Mouse (Mus musculus): ENCODE data around the gene Myo3a. TPM values are rescaled to one million over a fixed set of nuclear protein-coding genes. Genes with fewer than 3 reads are reported as not detected.

The Myo3a gene
- not detected in 2 replicates for polyA plus RNA-seq (2014; fragmentation: Nextera tagmentation; extraction: Ambion mirVana)

GRCm38 (mm10) chr2:22227308-22227707 is at the start of gene Myo3a:
Myo3a (plus strand) TSS chr2:22227503.
- 1% methylated on average over 21 of the region's 21 CpGs for WGBS
- Histone ChIP-seq H3K4me3 (ENCODE audit: control insufficient read depth in 1 of 2, insufficient read depth in 1 of 2, low read depth in 1 of 2, low read length in 2 of 2) (peak within 1 kb of the TSS; percentile 25 to 38), H3K27me3 (ENCODE audit: control insufficient read depth, insufficient read depth, low read length) (no peaks in the 10 kb centered on the region), H3K4me2 (ENCODE audit: low read length) (peak within 1 kb of the TSS; percentile 65), H3K9ac (ENCODE audit: low read length) (no peak within 1 kb of the TSS), H3K4me1 (ENCODE audit: control insufficient read depth in 2 of 2, insufficient read depth in 2 of 2, low read length in 2 of 2) (peaks cover 0 to 3% of the 10 kb centered on the region in 2 experiments; a peak in 1 of 4 replicates), H3K9me3 (ENCODE audit: control insufficient read depth, low read length) (no peaks in the 10 kb centered on the region), H3K27ac (replicated peaks in 1 of 2; ENCODE audit: control insufficient read depth in 1 of 2, insufficient read depth in 1 of 2, low read depth in 2 of 2, low read length in 2 of 2) (no peak within 1 kb of the TSS), H3K36me3 (ENCODE audit: control insufficient read depth, insufficient read depth, low read length) (no peaks in the 10 kb centered on the region)
- no peak; the same call in 1 of the 2 replicates for ATAC-seq (ENCODE audit: insufficient number of reproducible peaks, insufficient read depth, low FRiP score, low read depth)

- Histone ChIP-seq H3K9ac (ENCODE audit: low read length) (no peak overlapping the region), H3K9me3 (ENCODE audit: control insufficient read depth, low read length) (no peaks in the 10 kb centered on the region), H3K36me3 (ENCODE audit: control insufficient read depth, insufficient read depth, low read length) (no peaks in the 10 kb centered on the region), H3K4me1 (ENCODE audit: control insufficient read depth in 2 of 2, insufficient read depth in 2 of 2, low read length in 2 of 2) (no peaks in the 10 kb centered on the region), H3K27me3 (ENCODE audit: control insufficient read depth, insufficient read depth, low read length) (no peaks in the 10 kb centered on the region), H3K4me3 (ENCODE audit: control insufficient read depth in 1 of 2, insufficient read depth in 1 of 2, low read depth in 1 of 2, low read length in 2 of 2) (no peak overlapping the region), H3K27ac (replicated peaks in 1 of 2; ENCODE audit: control insufficient read depth in 1 of 2, insufficient read depth in 1 of 2, low read depth in 2 of 2, low read length in 2 of 2) (no peak overlapping the region), H3K4me2 (ENCODE audit: low read length) (no peak overlapping the region)
- WGBS: 71% methylated on average over 3 of the region's 3 CpGs
- ATAC-seq (ENCODE audit: insufficient number of reproducible peaks, insufficient read depth, low FRiP score, low read depth): no peak
Observed at GRCm38 (mm10) chr2:22250462-22250861, 23.2 kb downstream of the Myo3a start.

- H3K9ac ChIP-seq (ENCODE audit: low read length): no peak overlapping the region
- no peaks in the 10 kb centered on the region for H3K9me3 ChIP-seq (ENCODE audit: control insufficient read depth, low read length)
- H3K27ac ChIP-seq (replicated peaks in 1 of 2; ENCODE audit: control insufficient read depth in 1 of 2, insufficient read depth in 1 of 2, low read depth in 2 of 2, low read length in 2 of 2): no peak overlapping the region
- no peak overlapping the region for H3K4me2 ChIP-seq (ENCODE audit: low read length)
- no peak overlapping the region for H3K4me3 ChIP-seq (ENCODE audit: control insufficient read depth in 1 of 2, insufficient read depth in 1 of 2, low read depth in 1 of 2, low read length in 2 of 2)
- no peak for ATAC-seq (ENCODE audit: insufficient number of reproducible peaks, insufficient read depth, low FRiP score, low read depth)
- WGBS: 65% methylated on average over 2 of the region's 2 CpGs
- H3K4me1 ChIP-seq (ENCODE audit: control insufficient read depth in 2 of 2, insufficient read depth in 2 of 2, low read length in 2 of 2): no peaks in the 10 kb centered on the region
- no peaks in the 10 kb centered on the region for H3K36me3 ChIP-seq (ENCODE audit: control insufficient read depth, insufficient read depth, low read length)
- H3K27me3 ChIP-seq (ENCODE audit: control insufficient read depth, insufficient read depth, low read length): no peaks in the 10 kb centered on the region
Observed at GRCm38 (mm10) chr2:22251045-22251444, 23.7 kb downstream of the Myo3a start.

GRCm38 (mm10) chr2:22255600-22255999 is 28.3 kb downstream of the Myo3a start:
- no peaks in the 10 kb centered on the region for H3K9me3 ChIP-seq (ENCODE audit: control insufficient read depth, low read length)
- ATAC-seq (ENCODE audit: insufficient number of reproducible peaks, insufficient read depth, low FRiP score, low read depth): no peak

GRCm38 (mm10) chr2:22271555-22271954 is 44.3 kb downstream of the Myo3a start:
- Histone ChIP-seq H3K9ac (ENCODE audit: low read length) (no peak overlapping the region), H3K9me3 (ENCODE audit: control insufficient read depth, low read length) (no peaks in the 10 kb centered on the region), H3K36me3 (ENCODE audit: control insufficient read depth, insufficient read depth, low read length) (no peaks in the 10 kb centered on the region), H3K27me3 (ENCODE audit: control insufficient read depth, insufficient read depth, low read length) (no peaks in the 10 kb centered on the region), H3K4me1 (ENCODE audit: control insufficient read depth in 2 of 2, insufficient read depth in 2 of 2, low read length in 2 of 2) (no peaks in the 10 kb centered on the region), H3K4me3 (ENCODE audit: control insufficient read depth in 1 of 2, insufficient read depth in 1 of 2, low read depth in 1 of 2, low read length in 2 of 2) (no peak overlapping the region), H3K27ac (replicated peaks in 1 of 2; ENCODE audit: control insufficient read depth in 1 of 2, insufficient read depth in 1 of 2, low read depth in 2 of 2, low read length in 2 of 2) (no peak overlapping the region), H3K4me2 (ENCODE audit: low read length) (no peak overlapping the region)
- no peak for ATAC-seq (ENCODE audit: insufficient number of reproducible peaks, insufficient read depth, low FRiP score, low read depth)
- 76% methylated on average over 2 of the region's 2 CpGs for whole genome bisulfite sequencing

More at GRCm38 (mm10) chr2:22255600-22255999, 28.3 kb downstream of the Myo3a start:
- Histone ChIP-seq H3K4me1 (ENCODE audit: control insufficient read depth in 2 of 2, insufficient read depth in 2 of 2, low read length in 2 of 2) (no peaks in the 10 kb centered on the region), H3K4me3 (ENCODE audit: control insufficient read depth in 1 of 2, insufficient read depth in 1 of 2, low read depth in 1 of 2, low read length in 2 of 2) (no peak overlapping the region), H3K4me2 (ENCODE audit: low read length) (no peak overlapping the region), H3K9ac (ENCODE audit: low read length) (no peak overlapping the region), H3K36me3 (ENCODE audit: control insufficient read depth, insufficient read depth, low read length) (no peaks in the 10 kb centered on the region), H3K27ac (replicated peaks in 1 of 2; ENCODE audit: control insufficient read depth in 1 of 2, insufficient read depth in 1 of 2, low read depth in 2 of 2, low read length in 2 of 2) (no peak overlapping the region), H3K27me3 (ENCODE audit: control insufficient read depth, insufficient read depth, low read length) (no peaks in the 10 kb centered on the region)

GRCm38 (mm10) chr2:22285366-22285765 is 58.1 kb downstream of the Myo3a start:
- no peaks in the 10 kb centered on the region for H3K4me1 ChIP-seq (ENCODE audit: control insufficient read depth in 2 of 2, insufficient read depth in 2 of 2, low read length in 2 of 2)
- no peaks in the 10 kb centered on the region for H3K27me3 ChIP-seq (ENCODE audit: control insufficient read depth, insufficient read depth, low read length)
- WGBS: 42% methylated on average over 2 of the region's 2 CpGs
- H3K36me3 ChIP-seq (ENCODE audit: control insufficient read depth, insufficient read depth, low read length): no peaks in the 10 kb centered on the region
- H3K9me3 ChIP-seq (ENCODE audit: control insufficient read depth, low read length): no peaks in the 10 kb centered on the region
- ATAC-seq (ENCODE audit: insufficient number of reproducible peaks, insufficient read depth, low FRiP score, low read depth): no peak
- H3K9ac ChIP-seq (ENCODE audit: low read length): no peak overlapping the region
- no peak overlapping the region for H3K4me3 ChIP-seq (ENCODE audit: control insufficient read depth in 1 of 2, insufficient read depth in 1 of 2, low read depth in 1 of 2, low read length in 2 of 2)
- H3K4me2 ChIP-seq (ENCODE audit: low read length): no peak overlapping the region
- no peak overlapping the region for H3K27ac ChIP-seq (replicated peaks in 1 of 2; ENCODE audit: control insufficient read depth in 1 of 2, insufficient read depth in 1 of 2, low read depth in 2 of 2, low read length in 2 of 2)

GRCm38 (mm10) chr2:22285777-22286176 is 58.5 kb downstream of the Myo3a start:
- no peaks in the 10 kb centered on the region for H3K4me1 ChIP-seq (ENCODE audit: control insufficient read depth in 2 of 2, insufficient read depth in 2 of 2, low read length in 2 of 2)
- 6% methylated on average over 1 of the region's 1 CpGs for WGBS
- no peaks in the 10 kb centered on the region for H3K36me3 ChIP-seq (ENCODE audit: control insufficient read depth, insufficient read depth, low read length)
- H3K27me3 ChIP-seq (ENCODE audit: control insufficient read depth, insufficient read depth, low read length): no peaks in the 10 kb centered on the region
- no peak overlapping the region for H3K9ac ChIP-seq (ENCODE audit: low read length)
- no peaks in the 10 kb centered on the region for H3K9me3 ChIP-seq (ENCODE audit: control insufficient read depth, low read length)
- no peak overlapping the region for H3K4me2 ChIP-seq (ENCODE audit: low read length)
- H3K27ac ChIP-seq (replicated peaks in 1 of 2; ENCODE audit: control insufficient read depth in 1 of 2, insufficient read depth in 1 of 2, low read depth in 2 of 2, low read length in 2 of 2): no peak overlapping the region
- no peak overlapping the region for H3K4me3 ChIP-seq (ENCODE audit: control insufficient read depth in 1 of 2, insufficient read depth in 1 of 2, low read depth in 1 of 2, low read length in 2 of 2)
- no peak for ATAC-seq (ENCODE audit: insufficient number of reproducible peaks, insufficient read depth, low FRiP score, low read depth)

Measured in heart, embryonic 14.5 days (tissue).